Mouse (Mus musculus): ENCODE data around the gene Rbfox1.
A peak's percentile ranks its signal among the peaks of the same experiment; 100 is the strongest.

Rbfox1 gene

DNA sequence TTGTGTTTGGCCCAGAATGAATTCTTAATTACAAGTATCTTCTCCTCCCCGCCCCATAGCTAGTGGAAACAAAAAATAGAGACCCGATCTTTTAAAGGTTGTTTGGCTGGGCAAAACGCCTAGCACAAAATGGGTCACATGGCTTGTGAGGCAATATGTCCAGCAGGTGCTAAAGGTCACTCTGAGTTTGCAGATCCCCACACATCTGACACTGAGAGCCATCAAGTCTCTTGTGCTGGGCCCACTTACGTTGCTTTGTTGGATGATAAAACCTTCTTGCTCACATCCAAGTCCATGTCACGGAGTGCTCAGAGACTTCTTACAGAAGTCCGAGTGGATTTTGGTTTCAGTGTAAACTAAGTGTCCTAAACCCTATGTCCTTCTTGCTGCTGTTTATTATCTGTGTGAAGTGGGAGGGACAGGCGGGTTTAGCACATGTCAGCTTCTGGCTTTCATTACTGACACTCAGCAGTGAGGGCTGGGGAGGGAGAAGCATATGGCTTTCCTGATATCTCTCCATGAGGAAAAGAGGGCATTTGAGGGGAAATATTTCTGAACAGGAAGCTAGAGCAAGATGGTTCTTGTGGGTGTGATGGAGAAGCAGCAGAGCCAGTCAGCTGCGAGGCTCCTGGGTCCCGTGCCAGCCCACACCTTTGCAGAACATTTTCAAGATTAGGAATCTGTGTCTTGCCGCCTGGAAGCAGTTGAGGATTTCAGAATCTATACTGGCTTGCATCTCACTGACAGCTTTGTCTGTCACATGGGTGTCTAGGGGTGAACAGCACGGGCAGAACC lies 1214.5 kb downstream of the Rbfox1 start:
- peak; percentile 98 for DNase-seq

DNA sequence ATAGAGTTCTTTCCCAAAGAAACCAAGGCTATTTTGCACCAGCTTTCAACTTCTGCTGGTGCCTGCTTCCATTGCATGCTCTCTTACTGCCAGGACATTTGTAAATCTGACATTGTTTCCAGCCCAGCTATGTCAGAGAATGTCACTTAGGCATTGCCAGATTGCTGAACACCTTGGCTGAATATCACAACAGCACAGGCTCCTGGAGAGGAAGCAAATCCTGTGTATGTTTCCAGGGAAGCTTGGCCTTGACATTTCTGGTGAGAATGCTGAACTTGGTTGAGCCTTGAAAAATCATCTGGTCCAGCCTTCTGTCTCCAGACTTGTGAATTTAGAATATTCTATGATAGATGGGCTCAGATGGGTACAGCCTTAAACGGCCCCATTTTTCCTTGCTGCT lies 1217.3 kb downstream of the Rbfox1 start:
- peak; percentile 84 for DNase-seq

DNA sequence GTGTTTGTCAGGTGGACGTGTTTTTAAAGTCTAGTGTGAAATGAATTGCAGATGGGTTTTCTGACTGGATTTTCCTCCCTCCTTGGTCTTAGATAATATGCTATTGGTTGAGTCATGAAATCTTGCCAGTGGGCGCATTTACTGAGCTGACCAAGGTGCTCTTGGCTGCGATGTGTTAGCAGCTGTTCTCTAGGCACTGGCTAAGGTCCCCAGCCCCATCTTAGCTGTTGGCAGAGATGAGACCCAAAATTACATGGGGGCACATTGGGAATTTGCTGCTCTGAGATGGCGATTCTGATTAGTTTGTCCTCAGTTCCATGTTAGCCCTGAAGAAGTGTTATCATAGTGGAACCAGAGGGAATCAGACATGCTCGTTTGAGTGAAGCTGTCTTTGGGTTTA lies 1218.1 kb downstream of the Rbfox1 start:
- peak; percentile 66 for DNase-seq

DNA sequence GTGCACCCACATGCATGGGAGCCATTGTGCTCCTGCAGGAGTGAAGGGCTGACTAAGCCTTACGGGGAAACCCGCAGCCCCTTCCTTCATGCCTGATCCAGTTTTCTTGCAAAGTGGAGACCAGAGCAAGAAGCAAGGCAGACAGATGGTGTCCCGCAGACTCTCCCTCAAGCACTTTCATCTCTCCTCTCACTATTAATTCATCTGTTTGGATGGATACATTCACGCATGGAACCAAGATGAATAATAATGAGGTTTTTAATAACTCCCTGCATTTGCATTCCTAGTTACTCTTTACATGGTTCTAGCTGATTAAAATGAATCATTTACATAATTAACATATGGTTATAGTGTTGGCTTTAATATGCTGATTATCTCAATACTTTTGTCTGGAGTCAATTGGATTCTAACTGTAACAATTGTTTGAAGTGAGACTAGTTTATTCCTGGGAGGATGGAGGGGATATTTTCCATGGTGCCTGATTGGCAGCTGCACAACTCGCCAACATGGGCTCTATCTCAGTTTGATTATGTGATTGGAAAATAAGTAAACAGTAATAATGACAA lies 1221.4 kb downstream of the Rbfox1 start:
- peak; percentile 52 for DNase-seq

DNA sequence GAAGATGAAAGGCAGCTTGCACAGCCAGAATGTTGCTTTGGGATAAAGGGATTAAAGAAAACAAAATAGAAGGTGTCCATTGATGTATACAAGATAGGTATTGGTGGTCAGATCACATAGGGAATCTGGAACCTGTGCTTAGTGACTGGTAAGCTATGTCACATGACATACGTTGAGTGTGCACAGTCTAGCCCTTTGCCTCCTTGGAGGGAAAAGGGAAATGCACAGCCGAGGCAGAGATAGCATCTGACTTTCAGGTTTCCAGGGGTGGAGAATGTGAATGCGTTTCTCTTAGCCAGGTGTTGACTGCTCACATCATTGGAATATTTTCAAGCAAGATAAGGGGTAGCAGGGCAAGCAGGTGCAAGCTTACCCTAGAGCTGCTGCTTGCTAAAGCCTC lies 1230.8 kb downstream of the Rbfox1 start:
- no peak for DNase-seq

DNA sequence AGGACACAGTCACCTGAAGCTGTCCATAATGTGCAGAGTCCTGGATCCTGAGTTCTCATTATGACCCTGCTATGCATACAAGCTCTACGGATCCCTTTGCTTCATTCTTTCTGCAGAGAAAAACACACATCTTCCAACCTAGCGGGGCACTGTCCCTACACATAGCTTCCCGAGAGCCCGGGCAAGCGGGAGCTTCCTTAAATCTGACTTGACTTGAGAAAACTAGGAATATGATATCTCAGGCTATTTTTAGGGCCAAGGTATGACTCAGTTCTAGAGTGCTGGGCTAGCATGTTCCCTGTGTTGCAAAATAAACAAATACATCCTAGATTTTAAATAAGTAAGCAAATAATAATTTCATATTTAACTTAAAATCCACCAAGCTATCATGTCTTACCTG lies 1244.4 kb downstream of the Rbfox1 start:
- DNase-seq: no peak

DNA sequence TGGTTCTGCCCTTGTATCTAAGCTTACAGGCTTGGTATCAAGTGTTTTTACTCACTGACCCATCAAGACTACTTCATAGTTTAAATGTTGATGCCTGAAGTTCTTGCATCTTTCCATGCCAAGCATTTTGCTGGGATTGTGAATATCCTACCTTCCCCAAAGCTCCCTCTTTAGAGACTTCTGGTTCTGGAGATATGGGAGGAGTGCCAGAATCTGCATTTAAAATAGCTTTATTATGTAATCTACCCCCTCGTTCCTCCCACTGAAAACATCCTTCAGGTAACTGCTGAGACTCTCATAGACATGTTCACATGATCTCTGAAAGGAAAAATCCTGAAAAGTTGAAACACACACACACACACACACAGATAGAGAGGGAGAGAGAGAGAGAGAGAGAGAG lies 1247.3 kb downstream of the Rbfox1 start:
- no peak for DNase-seq

DNA sequence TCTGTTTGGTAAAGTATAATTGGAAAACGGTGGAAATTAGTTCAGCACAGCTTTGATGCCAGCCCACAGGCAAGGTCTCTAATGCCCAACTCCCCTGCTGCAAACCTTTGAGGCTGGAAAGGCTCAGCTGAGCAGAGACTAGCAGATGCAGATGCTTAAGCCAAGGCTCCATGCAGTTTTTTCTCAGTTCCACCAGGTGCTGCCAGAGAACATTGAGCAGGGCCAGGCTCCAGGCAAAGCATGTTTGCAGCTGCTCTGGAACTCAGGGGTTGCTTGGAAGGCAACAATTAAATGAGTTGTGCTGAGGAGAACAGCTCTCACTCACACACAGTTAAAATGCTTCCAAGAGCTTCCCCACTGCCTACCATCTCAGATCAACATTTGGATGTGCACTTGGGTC lies 1251.8 kb downstream of the Rbfox1 start:
- peak; percentile 94 for DNase-seq

DNA sequence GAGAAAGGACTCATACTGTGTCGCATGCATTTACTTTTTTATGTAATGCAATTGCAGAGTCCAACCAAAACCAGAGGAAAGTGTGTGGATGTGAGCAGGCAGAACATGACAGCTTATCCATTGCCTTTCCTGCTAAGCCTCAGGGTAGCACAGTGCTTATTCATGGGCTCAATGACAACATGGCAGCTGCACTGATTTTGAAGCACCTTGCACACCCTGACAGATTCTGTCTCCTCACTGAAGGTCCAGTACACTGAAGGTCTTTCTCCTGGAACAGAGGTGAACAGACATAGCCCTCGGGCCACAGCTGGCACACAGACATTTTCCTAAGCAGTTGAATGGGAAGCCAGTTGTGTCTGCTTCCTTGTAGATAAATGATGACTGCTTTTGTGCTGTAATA lies 1254.3 kb downstream of the Rbfox1 start:
- peak; percentile 73 for DNase-seq

DNA sequence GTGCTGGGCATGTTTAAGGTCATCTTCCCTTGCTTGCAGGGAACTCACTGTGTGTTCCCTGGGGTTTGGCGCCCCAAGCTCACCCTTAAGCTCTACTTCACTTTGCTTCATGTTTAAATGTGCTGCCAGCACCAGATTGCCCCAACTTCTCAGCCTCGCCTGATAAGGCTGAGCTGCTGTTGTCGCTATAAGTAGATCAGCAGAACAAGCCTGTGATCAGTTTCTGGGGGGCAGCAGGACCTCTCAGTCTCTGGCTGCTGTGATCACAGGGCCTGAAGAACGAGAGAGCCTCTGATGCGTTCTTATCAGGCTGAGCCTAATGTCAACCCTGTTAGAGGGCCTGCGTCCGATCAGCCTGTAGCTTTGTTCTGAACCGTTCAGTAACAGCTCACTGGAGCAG lies 1255.8 kb downstream of the Rbfox1 start:
- peak; percentile 93 for DNase-seq

DNA sequence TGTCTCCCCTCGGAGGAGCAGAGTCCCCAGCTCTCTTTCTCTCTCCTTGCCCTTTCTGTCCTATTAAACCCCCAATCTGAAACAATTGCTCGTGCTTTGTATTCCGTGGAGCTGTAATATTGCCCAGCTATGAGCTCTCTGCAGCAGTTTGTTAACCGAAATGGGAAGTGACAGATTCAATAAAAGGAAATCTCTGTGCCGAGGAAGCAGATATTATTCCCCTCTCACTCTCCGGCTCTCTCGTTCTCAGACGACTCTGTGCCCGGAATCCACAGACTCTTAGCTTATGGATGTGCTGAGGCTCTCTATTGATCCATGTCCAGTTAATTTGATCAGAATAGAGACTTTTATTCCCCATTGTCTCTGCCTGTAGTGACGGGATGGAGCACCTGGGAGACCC lies 1260.3 kb downstream of the Rbfox1 start:
- no peak for DNase-seq

DNA sequence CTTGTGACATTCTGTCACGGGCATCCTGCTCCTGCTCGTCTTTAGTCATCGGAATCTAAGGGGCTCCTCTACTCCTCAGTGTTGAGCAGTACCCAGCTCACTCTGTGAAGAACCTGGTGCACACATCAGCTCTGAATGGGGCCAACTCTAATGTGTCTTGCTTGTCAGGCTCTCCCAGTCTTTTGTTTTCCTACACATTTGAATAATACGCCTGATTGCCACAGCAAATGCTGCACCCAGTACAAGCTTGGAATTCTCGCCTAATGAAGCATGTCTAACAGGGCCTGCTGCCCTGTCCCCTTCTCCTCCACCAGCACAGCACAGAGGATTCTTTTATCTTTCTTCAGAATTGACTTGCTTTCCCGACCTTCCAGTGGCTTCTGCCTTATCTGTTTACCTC lies 1261.3 kb downstream of the Rbfox1 start:
- DNase-seq: no peak

DNA sequence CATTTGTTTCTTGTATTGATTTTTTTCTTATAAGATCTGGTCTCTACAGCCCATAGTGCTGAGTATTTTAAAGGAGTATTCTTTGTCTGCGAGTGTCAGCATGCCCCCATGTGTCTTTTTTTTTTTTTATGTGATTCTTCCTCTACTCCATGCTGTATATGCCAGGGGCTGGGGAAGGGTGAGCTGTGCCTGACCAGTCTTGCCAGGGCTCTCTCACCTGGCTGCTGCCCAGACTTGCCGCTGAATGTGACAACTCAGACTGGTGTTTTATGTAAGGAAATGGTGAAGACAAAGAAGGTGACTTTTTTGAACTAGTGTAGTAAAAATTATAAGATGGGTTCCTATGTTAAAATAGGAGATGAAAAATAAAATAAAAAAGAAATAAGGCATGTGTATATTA lies 1262.7 kb downstream of the Rbfox1 start:
- DNase-seq: peak; percentile 94

DNA sequence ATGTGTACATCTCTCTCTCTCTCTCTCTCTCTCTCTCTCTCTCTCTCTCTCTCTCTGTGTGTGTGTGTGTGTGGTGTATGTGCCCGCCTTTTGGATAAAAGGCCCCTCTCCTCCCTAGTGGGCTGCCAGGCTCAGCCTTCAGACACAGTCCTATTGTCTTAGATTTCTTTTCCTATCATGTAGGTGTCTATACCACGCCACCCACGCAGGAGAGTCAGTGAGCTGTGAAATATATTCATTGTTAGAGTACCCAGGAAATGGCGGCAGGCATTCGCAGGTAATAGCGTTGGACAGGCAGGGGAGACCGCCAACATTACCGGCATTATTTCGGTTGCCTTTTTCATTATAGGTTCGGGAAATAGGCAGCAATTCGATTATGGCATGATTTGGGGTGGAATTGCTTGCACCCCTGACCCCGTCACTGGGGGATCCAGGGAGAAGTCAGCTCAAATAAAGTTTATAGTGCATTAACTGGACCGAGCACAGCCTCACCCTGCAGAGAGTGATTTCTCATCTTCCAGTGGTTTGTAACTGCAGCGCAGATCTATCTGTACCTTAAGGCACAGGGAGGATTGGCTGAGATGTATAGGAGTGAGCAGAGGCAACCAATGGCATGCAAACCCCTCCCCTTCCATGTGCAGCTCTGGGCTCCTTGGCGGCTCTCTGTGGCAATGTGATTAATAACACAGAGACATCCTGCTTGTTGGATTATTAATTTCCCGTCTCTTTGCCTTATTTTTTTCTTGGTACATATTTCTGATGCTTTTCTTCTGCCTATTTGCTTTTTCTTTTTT lies 1264.1 kb downstream of the Rbfox1 start:
- no peak for DNase-seq

DNA sequence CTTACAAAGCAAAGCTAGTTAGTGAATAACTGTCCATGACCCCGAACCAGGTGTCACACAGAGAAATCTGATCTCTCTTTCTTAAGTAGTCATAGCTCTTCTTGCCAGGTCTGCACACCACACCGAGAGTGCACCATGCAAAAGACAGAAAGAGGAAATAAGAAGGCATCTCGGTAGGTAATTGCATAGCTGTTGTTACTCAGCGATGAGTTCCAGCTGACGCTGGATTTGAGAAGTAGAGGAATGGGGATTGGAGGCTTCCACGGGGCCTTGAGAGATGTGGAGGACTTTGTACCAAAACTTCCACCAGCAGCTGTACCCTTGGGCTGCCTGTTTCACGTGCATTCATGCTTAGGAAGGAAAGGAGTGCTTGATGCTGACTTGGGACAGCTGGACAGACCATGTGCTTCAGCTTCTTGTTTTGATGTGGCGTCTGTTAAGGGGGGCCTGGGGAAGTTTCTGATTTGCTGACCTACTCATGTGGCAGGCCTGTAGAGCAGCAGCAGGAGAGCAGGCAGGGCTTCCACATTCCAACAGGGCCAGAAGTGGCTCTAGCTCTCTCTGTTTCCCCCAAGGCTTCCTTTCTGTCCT lies 1265.1 kb downstream of the Rbfox1 start:
- DNase-seq: peak; percentile 99

DNA sequence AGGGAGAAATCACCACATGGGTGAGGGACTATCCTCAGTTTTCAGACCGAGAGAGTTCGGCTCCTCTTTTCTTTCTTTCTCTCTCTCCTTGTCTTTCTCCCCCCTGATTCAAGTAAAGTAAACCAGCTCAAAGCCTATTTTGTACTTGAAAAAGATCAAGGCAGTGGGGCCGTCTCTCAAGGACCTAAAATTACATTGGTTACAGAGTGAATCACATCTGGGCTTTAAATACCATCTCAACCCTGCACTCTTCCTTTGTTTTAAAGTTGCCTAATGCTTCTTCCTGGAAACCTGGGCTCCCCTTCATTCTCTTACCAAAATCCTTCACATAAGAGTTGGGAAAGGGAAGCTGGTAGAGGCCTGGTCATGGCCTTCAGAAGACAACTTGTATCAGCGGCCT lies 1267.2 kb downstream of the Rbfox1 start:
- DNase-seq: no peak

DNA sequence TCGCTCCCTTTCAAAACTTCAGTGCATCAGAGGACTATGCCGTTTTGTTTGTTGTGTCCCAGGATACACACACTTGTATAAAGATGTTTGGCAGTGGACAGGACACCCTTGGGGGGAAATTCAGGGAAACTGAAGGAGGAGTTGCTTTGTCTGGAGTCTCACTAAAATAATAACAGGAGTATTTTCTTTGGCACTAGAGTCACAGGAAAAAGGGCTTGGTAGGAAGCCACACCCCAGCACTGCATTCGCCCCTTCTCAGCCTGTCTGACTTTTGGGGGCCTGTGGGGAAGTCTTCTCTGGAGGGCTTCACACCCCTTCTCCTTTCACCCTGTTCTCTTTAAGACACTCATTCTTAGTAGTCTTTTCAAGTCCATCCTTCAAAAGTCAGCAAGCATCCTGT lies 1269.5 kb downstream of the Rbfox1 start:
- DNase-seq: peak; percentile 91

DNA sequence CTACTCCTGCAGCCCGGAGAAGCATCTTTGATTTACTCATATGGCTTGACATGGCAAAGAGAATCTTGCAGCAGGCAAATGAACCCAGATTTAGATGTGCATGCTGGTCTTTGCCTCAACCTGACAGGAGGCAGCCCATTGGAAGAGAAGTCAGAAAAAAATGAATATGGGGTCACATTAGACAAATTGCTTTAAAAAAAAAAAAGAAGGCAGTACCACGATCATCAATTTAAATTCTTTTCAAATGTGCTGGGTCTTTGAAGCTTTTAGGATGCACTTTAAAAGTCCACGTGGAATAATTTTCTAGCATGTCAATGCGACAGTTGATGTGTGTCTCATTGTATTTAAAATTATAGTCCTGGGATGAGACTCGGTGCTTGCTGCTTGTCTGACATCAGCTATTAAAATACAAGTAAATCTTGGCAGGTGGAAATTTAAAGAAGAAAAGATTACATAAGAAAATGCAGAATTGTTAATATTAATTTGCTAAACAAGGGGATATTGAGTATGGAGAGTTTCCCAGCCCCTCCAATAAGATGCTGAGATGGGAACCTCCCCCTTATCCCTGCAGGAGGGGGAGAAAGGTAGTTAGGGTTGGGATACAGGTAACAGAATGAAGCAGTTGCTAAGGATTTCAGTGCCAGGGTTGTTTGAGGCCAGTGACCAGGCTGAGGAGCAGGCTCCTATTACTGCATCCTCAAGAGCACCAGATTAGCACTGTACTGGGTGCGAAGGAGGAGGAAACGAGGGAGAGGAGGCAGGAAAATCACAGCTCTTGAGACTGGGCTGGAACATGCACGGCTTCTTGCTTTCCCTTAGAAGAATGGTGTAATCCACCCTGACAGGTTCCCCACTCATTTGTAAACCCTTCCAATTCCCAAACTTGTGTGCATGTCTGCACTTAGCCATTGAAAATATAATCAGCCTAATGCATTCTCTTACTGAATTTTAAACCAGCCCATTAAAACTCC lies 1274.0 kb downstream of the Rbfox1 start:
- DNase-seq: peak; percentile 45

DNA sequence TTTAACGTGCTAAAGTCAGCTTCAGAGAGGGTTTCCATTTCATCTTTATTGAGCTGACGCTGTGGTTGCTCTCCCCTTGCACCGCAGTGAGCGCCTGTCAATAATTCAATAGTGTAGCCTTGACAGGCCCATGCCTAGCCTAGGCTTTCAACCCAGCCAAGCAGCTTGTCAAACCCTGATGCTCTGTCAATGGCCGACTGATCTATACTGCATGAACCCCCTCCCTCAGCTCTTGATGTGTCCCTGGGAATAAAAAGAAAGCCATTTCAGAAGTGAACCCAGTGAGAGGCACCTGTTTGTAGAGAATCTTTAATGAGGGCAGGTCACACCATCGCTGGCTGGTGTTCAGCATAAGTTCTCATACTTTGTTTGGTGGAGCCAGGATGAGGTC lies 1274.7 kb downstream of the Rbfox1 start:
- DNase-seq: peak; percentile 72

DNA sequence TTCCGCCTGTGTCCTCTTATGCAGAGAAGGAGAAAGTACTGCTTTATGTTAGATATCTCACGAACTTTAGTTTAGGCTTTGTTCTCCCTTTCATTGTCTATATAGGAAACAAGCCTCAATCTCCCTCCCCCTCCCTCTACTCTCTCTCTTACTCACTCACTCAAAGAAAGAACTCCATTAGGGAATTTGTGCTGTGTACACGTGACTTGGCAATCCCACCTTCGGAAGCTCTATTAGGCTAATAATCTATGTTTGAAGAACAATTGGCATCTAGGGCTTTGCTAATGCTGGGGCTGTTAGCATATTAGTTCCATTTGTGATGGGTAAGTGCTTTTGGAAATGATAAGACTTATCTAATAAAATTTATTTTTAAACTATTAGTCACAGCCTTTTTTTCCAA lies 1277.0 kb downstream of the Rbfox1 start:
- no peak for DNase-seq

DNA sequence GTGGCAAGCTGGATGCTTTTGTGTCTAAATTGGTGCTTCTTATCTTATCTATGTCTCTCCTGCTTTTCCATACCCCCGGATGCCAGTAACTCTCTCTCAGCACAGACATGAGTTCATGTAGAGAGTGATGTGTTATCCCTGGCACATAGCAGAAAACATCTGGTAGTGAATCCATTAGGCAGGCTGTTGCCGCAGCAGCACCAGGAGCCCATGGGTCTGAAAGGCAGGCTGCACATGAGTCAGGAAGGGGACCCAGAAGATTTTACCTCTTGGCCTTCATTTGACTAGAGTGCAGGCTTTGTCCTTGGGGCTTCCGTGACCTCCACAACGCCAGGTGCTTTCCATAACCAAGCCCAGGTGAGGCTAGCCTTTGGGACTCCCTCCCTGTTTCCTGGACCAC lies 1278.5 kb downstream of the Rbfox1 start:
- DNase-seq: peak; percentile 84

DNA sequence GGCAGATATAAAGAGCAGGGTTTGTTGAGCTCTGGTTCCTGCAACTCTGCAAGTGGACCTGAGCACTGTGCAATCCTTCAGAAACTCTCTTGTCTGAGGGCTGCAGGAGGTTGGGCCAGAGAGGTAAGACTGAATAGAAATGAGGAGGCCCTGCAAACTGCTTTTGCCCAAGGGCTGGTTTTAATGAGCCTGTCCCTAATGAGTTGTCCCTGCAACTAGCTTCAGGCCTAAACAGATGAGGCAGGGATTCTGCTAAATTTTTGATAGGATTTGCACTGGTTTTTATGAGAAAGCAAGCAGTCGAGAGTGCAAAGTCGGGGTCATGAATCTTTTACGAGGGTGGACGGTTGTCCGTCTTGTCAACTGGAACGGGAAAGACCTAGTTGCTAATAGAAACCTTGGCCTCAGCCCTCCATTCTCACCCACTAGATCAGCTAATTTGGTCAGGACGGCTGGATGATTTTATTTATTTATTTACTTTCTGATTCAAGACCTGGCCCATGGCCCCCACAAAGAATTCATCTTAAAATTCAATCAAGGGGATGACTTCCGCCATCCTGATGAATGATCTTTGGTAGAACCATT lies 1279.1 kb downstream of the Rbfox1 start:
- peak; percentile 86 for DNase-seq
